Mouse (Mus musculus) hindbrain, postnatal 0 days (tissue): ENCODE data around the gene Dstyk. TPM values are rescaled to one million over a fixed set of nuclear protein-coding genes. Genes with fewer than 3 reads are reported as not detected.

Experiments
- ATAC-seq: fragments of 200-750 bp; cut with Nextera tagmentation; 2 replicates; pipeline ENCODE4 v1.8.0; 2017; ENCODE audit warnings: mild to moderate bottlenecking, moderate TSS enrichment, moderate library complexity
- DNase-seq: peaks from one replicate; pipeline ENCODE4 v3.0.0-alpha.2; 2015; ENCODE audit warnings: low spot score
- H3K27ac ChIP-seq: fragments of 300-500 bp; sonication (generic); 2 replicates; pipeline ENCODE4 v1.5.1; 2014; ENCODE audit warnings: mild to moderate bottlenecking
- H3K27me3 ChIP-seq: fragments of 300-500 bp; sonication (generic); 2 replicates; pipeline ENCODE4 v1.6.1; 2014; ENCODE audit warnings: low read length, mixed read lengths; ENCODE audit not compliant: insufficient read depth
- H3K36me3 ChIP-seq: fragments of 300-500 bp; sonication (generic); 2 replicates; pipeline ENCODE4 v1.6.1; 2014; ENCODE audit warnings: low read length, mixed read lengths; ENCODE audit not compliant: insufficient read depth
- H3K4me1 ChIP-seq: fragments of 300-500 bp; sonication (generic); 2 replicates; pipeline ENCODE4 v1.6.1; 2014; ENCODE audit warnings: antibody characterized with exemption, low read length, mixed read lengths; ENCODE audit not compliant: insufficient read depth
- H3K4me2 ChIP-seq: fragments of 300-500 bp; sonication (generic); 2 replicates; pipeline ENCODE4 v1.6.1; 2014; ENCODE audit warnings: low read depth, mild to moderate bottlenecking, low read length, moderate library complexity, mixed read lengths
- H3K4me3 ChIP-seq: fragments of 300-500 bp; sonication (generic); 2 replicates; pipeline ENCODE4 v1.5.1; 2014; ENCODE audit warnings: low read length
- H3K9ac ChIP-seq: fragments of 300-500 bp; sonication (generic); replicated peaks from 2 replicates; pipeline ENCODE4 v1.6.1; 2014; ENCODE audit warnings: mild to moderate bottlenecking, low read length, moderate library complexity, mixed read lengths
- H3K9me3 ChIP-seq: fragments of 300-500 bp; sonication (generic); 2 replicates; pipeline ENCODE4 v1.6.1; 2016; ENCODE audit warnings: low read length, mixed read lengths
- CTCF ChIP-seq: IDR thresholded peaks from 2 replicates; pipeline ENCODE4 v1.5.1; 2016; ENCODE audit warnings: antibody characterized with exemption, control low read depth, low read depth
- WGBS: fragments of 180-500 bp; shearing (Covaris S2); extraction: QIAGEN DNeasy Blood & Tissue Kit; methylation state at CpG from one replicate; pipeline ENCODE4 v1.1.7; 2014; 5-methylcytosine and 5-hydroxymethylcytosine counted together
- polyA plus RNA-seq: library from polyadenylated mRNA; unstranded; fragments of >200 nt; fragmentation: Nextera tagmentation; extraction: Ambion mirVana; gene quantifications from 2 replicates; pipeline ENCODE4 v1.2.1, GENCODE M21; 2015
- total RNA-seq: library from RNA; depleted of rRNA; stranded (reverse); fragments of >200 nt; gene quantifications from 2 replicates; pipeline ENCODE4 v1.2.3, GENCODE M21; 2014

Gene Dstyk
- total and polyA plus RNA-seq, 2 experiments from 2014 or later = 6.2 to 21.3 TPM

DNA sequence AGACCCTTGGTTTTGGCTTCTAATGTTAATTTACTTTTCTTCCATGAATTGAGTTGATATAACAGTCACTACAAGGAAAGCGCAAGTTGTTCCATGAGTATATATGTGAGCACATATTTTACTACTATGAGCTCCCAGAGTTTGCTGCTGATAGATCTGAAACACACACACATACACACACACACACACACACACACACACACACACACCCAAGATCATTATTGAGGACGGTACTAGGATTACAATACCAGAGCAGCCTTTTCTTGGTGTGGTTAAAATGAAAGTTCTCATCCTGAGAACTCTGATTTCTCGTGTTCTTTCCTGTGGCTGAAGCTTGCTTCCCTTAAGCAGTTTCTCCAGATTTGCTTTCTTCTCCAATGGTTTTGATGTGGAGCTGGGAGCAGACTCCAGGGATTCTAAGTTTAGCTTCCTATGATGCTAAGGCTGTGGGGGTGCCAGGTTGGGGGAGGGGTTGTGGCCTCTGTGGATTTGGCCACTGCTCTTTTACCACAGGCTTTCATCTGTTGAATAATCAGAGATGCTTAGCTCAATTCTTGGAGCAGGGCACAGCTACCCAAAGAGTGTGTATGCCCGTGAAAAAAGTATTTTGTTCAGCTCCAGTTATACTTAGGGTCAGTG lies 19.1 kb downstream of the Dstyk start:
- no peak for ATAC-seq
- DNase-seq = peak; percentile 10
- Histone ChIP-seq H3K4me1 (peaks cover 8% of the 10 kb centered on the region; the same call in 1 of the 2 replicates), H3K27me3 (no peaks in the 10 kb centered on the region), H3K4me3 (no peak overlapping the region), H3K9me3 (no peaks in the 10 kb centered on the region), H3K36me3 (peaks cover 10% of the 10 kb centered on the region; the same call in 1 of the 2 replicates), H3K4me2 (no peak overlapping the region), H3K27ac (no peak overlapping the region), H3K9ac (no peak overlapping the region)
- WGBS = 71% methylated on average over 4 of the region's 4 CpGs
- no peak for TF ChIP-seq CTCF

DNA sequence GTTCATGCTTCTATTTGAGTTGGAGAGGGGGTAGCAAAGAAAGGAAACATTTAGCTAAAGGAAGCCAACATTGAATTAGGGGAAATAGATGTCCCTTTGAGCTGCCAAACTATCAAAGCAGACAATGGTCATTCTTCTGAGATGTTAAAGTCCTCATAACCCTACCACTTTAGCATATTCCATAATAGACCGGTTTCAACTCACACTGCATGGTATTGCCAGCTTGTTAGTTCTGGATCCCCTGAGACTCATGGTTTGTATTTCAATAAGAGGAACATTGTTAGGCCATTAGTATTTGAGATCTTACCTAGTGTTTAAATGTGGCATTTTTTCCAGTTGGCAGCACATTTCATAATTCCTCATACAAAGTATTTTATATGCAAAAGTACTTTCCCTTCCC lies 19.6 kb downstream of the Dstyk start:
- no peak overlapping the region for H3K27ac ChIP-seq
- no peak overlapping the region for H3K4me3 ChIP-seq
- H3K4me2 ChIP-seq = no peak overlapping the region
- no peak overlapping the region for H3K9ac ChIP-seq
- H3K9me3 ChIP-seq = no peaks in the 10 kb centered on the region
- H3K27me3 ChIP-seq = no peaks in the 10 kb centered on the region
- peaks cover 4% of the 10 kb centered on the region; the same call in 1 of the 2 replicates for H3K4me1 ChIP-seq
- peaks cover 10% of the 10 kb centered on the region; the same call in 1 of the 2 replicates for H3K36me3 ChIP-seq
- DNase-seq (no peak), ATAC-seq (no peak)
- no peak for TF ChIP-seq CTCF
- 54% methylated on average over 1 of the region's 1 CpGs for WGBS

GRCm38 (mm10) chr1:132437389-132437788 lies 20.0 kb downstream of the Dstyk start:
- no peak for DNase-seq
- Histone ChIP-seq H3K36me3 (peaks cover 10% of the 10 kb centered on the region; the same call in 1 of the 2 replicates), H3K9me3 (no peaks in the 10 kb centered on the region), H3K4me3 (no peak overlapping the region), H3K4me1 (peaks cover 2% of the 10 kb centered on the region; the same call in 1 of the 2 replicates), H3K4me2 (no peak overlapping the region), H3K27ac (no peak overlapping the region), H3K27me3 (no peaks in the 10 kb centered on the region), H3K9ac (no peak overlapping the region)
- WGBS = 84% methylated on average over 5 of the region's 5 CpGs
- no peak for ATAC-seq
- TF ChIP-seq CTCF = no peak

- Histone ChIP-seq H3K9me3 (no peaks in the 10 kb centered on the region), H3K4me1 (no peaks in the 10 kb centered on the region; the same call in 1 of the 2 replicates), H3K36me3 (peaks cover 10% of the 10 kb centered on the region; the same call in 1 of the 2 replicates), H3K27me3 (no peaks in the 10 kb centered on the region), H3K9ac (no peak overlapping the region), H3K4me3 (no peak overlapping the region), H3K4me2 (no peak overlapping the region), H3K27ac (no peak overlapping the region)
- WGBS = 59% methylated on average over 1 of the region's 1 CpGs
- peak; percentile 26; the same call in 1 of the 2 replicates for TF ChIP-seq CTCF
- ATAC-seq = no peak
- DNase-seq = no peak
Observed at GRCm38 (mm10) chr1:132440896-132441435, 23.6 kb downstream of the Dstyk start.

DNA sequence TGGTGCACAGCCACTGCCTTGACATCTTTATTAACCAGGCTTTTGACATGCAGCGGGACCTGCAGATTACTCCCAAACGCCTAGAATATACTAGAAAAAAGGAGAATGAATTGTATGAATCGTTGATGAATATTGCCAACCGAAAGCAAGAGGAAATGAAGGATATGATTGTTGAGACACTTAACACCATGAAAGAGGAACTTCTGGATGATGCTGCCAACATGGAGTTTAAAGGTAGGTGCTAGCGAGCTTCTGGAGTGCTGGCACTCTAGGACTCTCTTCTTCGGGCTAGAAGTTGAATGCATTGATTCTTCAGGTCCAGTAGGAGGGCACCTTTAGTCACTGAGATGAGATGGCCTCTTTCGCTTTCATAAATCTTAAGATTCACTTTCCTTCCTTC lies 32.4 kb downstream of the Dstyk start:
- Histone ChIP-seq H3K9me3 (no peaks in the 10 kb centered on the region), H3K27me3 (no peaks in the 10 kb centered on the region), H3K9ac (no peak overlapping the region), H3K36me3 (peaks cover 17% of the 10 kb centered on the region), H3K27ac (no peak overlapping the region), H3K4me3 (no peak overlapping the region), H3K4me2 (no peak overlapping the region), H3K4me1 (no peaks in the 10 kb centered on the region)
- 87% methylated on average over 7 of the region's 7 CpGs for WGBS
- ATAC-seq (no peak), DNase-seq (no peak)
- TF ChIP-seq CTCF = no peak

DNA sequence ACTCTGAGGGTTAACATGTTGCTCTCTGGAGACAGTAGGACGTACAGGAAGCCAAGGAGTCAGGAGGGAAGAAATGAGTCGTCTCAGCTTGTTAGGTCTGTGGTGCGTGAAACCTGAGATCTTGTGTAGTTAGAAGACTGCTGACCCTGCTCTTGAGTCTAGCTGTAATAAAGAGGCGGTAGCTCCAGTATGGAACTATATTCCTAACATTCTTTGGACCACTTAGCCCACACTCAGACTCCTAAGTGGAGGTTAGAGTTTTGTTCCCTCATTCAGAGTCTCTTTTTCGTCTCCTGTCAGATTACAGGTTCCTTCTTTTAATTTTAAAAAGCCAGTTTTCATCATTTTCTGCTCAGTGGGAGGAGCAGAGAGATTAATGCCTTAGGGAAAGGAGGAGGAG lies 47.3 kb downstream of the Dstyk start:
- H3K4me3 ChIP-seq = no peak overlapping the region
- no peaks in the 10 kb centered on the region for H3K4me1 ChIP-seq
- H3K9me3 ChIP-seq = no peaks in the 10 kb centered on the region
- no peak for DNase-seq
- no peak overlapping the region for H3K4me2 ChIP-seq
- peaks cover 25% of the 10 kb centered on the region for H3K36me3 ChIP-seq
- TF ChIP-seq CTCF = no peak
- no peaks in the 10 kb centered on the region for H3K27me3 ChIP-seq
- no peak for ATAC-seq
- no peak overlapping the region for H3K9ac ChIP-seq
- 82% methylated on average over 5 of the region's 5 CpGs for WGBS
- no peak overlapping the region for H3K27ac ChIP-seq

GRCm38 (mm10) chr1:132468926-132469325 lies 51.6 kb downstream of the Dstyk start:
- DNase-seq = no peak
- Histone ChIP-seq H3K27ac (no peak overlapping the region), H3K4me2 (no peak overlapping the region), H3K4me3 (no peak overlapping the region), H3K9me3 (no peaks in the 10 kb centered on the region), H3K27me3 (no peaks in the 10 kb centered on the region), H3K4me1 (no peaks in the 10 kb centered on the region), H3K36me3 (peaks cover 11% of the 10 kb centered on the region), H3K9ac (no peak overlapping the region)
- no peak for TF ChIP-seq CTCF
- no peak for ATAC-seq
